Mouse (Mus musculus): Measurements from ENCODE around the gene Ctbs. TPM values are rescaled to one million over a fixed set of nuclear protein-coding genes. Genes with fewer than 3 reads are reported as not detected.

Gene Ctbs
- 5.0 and 5.7 TPM in 2 replicates for polyA plus RNA-seq (2015; fragmentation: Nextera tagmentation; extraction: Ambion mirVana)

DNA sequence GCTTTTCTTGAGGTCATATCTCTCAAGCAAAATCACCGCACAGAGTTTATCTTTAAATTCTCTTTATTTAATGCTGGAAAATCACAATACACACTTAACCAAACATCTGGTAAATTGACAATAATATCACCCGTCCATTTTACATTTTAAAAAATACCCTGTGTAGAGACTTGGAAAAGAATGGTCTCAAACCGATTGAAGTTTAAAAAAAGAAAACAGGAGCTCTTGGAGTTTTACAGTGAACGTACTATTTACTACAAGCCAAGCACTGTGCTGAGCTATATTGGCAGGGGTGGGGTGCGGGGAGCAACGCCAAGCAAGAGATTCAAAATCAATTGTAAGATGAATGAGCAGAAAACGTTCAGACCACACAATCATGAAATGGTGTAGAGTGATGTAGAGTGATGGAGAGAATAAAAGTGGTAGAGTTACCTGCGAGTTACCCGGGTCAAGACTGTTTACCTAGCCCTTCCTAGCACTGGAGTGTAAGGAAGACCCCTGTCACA is at the start of gene Ctbs:
Gene Ctbs (plus strand): TSS at position 51 of the 506 bp plus-strand sequence.
- peak within 1 kb of the TSS; percentile 79 for H3K4me2 ChIP-seq (ENCODE audit: low read length)
- peak within 1 kb of the TSS; percentile 84 for H3K27ac ChIP-seq (ENCODE audit: low read depth, low read length)
- no peaks in the 10 kb centered on the region for H3K9me3 ChIP-seq (ENCODE audit: control insufficient read depth, low read length)
- peak; percentile 55; the same call in 1 of the 2 replicates for ATAC-seq
- no peaks in the 10 kb centered on the region for H3K27me3 ChIP-seq (replicated peaks; ENCODE audit: control insufficient read depth, insufficient read depth, low read length)
- H3K4me1 ChIP-seq (ENCODE audit: control insufficient read depth, insufficient read depth, low read depth, low read length): peaks cover 2% of the 10 kb centered on the region; the same call in 1 of the 2 replicates
- H3K4me3 ChIP-seq (ENCODE audit: low read length): peak within 1 kb of the TSS; percentile 65
- H3K9ac ChIP-seq (ENCODE audit: low read depth, low read length): peak within 1 kb of the TSS; percentile 80
- H3K36me3 ChIP-seq (ENCODE audit: control insufficient read depth, insufficient read depth, low read length): peaks cover 2% of the 10 kb centered on the region; the same call in 1 of the 2 replicates
- WGBS: 45% methylated on average over 9 of the region's 9 CpGs

DNA sequence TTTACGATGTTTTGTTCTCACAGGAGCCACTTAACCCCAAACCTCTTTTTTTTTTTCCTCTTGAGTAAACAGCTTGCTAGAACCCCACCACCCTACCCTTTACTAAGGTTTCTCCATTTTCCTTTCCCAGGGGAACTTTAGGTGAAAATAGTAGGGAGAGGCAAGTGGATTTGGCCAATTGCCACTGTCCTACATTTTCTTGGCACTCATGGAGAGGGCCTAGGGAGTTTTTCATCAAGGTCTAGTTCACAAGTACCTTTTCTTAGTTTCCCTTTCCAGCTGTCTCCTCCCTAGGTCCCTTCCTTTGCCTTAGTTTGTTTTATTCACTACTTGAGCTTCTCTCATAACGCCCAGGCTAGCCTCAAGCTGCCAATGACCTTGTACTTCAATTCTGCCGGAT is 45.8 kb upstream of the Ctbs start:
- Histone ChIP-seq H3K4me1 (ENCODE audit: control insufficient read depth, insufficient read depth, low read depth, low read length) (peaks cover 24% of the 10 kb centered on the region), H3K4me3 (ENCODE audit: low read length) (peak overlapping the region; percentile 93), H3K36me3 (ENCODE audit: control insufficient read depth, insufficient read depth, low read length) (no peaks in the 10 kb centered on the region), H3K4me2 (ENCODE audit: low read length) (peak overlapping the region; percentile 86), H3K27ac (ENCODE audit: low read depth, low read length) (peak overlapping the region; percentile 81), H3K27me3 (replicated peaks; ENCODE audit: control insufficient read depth, insufficient read depth, low read length) (no peaks in the 10 kb centered on the region), H3K9me3 (ENCODE audit: control insufficient read depth, low read length) (no peaks in the 10 kb centered on the region), H3K9ac (ENCODE audit: low read depth, low read length) (peak overlapping the region; percentile 94)
- no peak for ATAC-seq
- 38% methylated on average over 3 of the region's 3 CpGs for WGBS

GRCm38 (mm10) chr3:146404311-146405201 is 45.0 kb upstream of the Ctbs start, which contains the start of gene Ssx2ip:
TSS of gene Ssx2ip (plus strand) at chr3:146404642.
- WGBS: under 1% methylated on average over 74 of the region's 100 CpGs
- Histone ChIP-seq H3K4me3 (ENCODE audit: low read length) (peak within 1 kb of the TSS; percentile 93), H3K27me3 (replicated peaks; ENCODE audit: control insufficient read depth, insufficient read depth, low read length) (no peaks in the 10 kb centered on the region), H3K27ac (ENCODE audit: low read depth, low read length) (peak within 1 kb of the TSS; percentile 89), H3K36me3 (ENCODE audit: control insufficient read depth, insufficient read depth, low read length) (no peaks in the 10 kb centered on the region), H3K9me3 (ENCODE audit: control insufficient read depth, low read length) (no peaks in the 10 kb centered on the region), H3K4me2 (ENCODE audit: low read length) (peak within 1 kb of the TSS; percentile 86), H3K9ac (ENCODE audit: low read depth, low read length) (peak within 1 kb of the TSS; percentile 94), H3K4me1 (ENCODE audit: control insufficient read depth, insufficient read depth, low read depth, low read length) (peaks cover 24% of the 10 kb centered on the region)
- peak; percentile 99 for ATAC-seq

GRCm38 (mm10) chr3:146405213-146406006 is 44.2 kb upstream of the Ctbs start:
- Histone ChIP-seq H3K4me1 (ENCODE audit: control insufficient read depth, insufficient read depth, low read depth, low read length) (peaks cover 24% of the 10 kb centered on the region), H3K27ac (ENCODE audit: low read depth, low read length) (peak overlapping the region; percentile 89), H3K36me3 (ENCODE audit: control insufficient read depth, insufficient read depth, low read length) (no peaks in the 10 kb centered on the region), H3K9ac (ENCODE audit: low read depth, low read length) (peak overlapping the region; percentile 94), H3K4me3 (ENCODE audit: low read length) (peak overlapping the region; percentile 93), H3K9me3 (ENCODE audit: control insufficient read depth, low read length) (no peaks in the 10 kb centered on the region), H3K4me2 (ENCODE audit: low read length) (peak overlapping the region; percentile 65), H3K27me3 (replicated peaks; ENCODE audit: control insufficient read depth, insufficient read depth, low read length) (no peaks in the 10 kb centered on the region)
- ATAC-seq: no peak
- 27% methylated on average over 18 of the region's 18 CpGs for WGBS

GRCm38 (mm10) chr3:146406007-146406341 is 43.6 kb upstream of the Ctbs start:
- Histone ChIP-seq H3K4me3 (ENCODE audit: low read length) (peak overlapping the region; percentile 93), H3K27ac (ENCODE audit: low read depth, low read length) (no peak overlapping the region), H3K36me3 (ENCODE audit: control insufficient read depth, insufficient read depth, low read length) (no peaks in the 10 kb centered on the region), H3K4me2 (ENCODE audit: low read length) (peak overlapping the region; percentile 65), H3K4me1 (ENCODE audit: control insufficient read depth, insufficient read depth, low read depth, low read length) (peaks cover 24% of the 10 kb centered on the region), H3K9me3 (ENCODE audit: control insufficient read depth, low read length) (no peaks in the 10 kb centered on the region), H3K9ac (ENCODE audit: low read depth, low read length) (peak overlapping the region; percentile 10; the same call in 1 of the 2 replicates), H3K27me3 (replicated peaks; ENCODE audit: control insufficient read depth, insufficient read depth, low read length) (no peaks in the 10 kb centered on the region)
- no peak for ATAC-seq
- WGBS: 59% methylated on average over 5 of the region's 5 CpGs

GRCm38 (mm10) chr3:146407086-146407721 is 42.4 kb upstream of the Ctbs start:
- H3K27ac ChIP-seq (ENCODE audit: low read depth, low read length): no peak overlapping the region
- no peak overlapping the region for H3K4me3 ChIP-seq (ENCODE audit: low read length)
- 83% methylated on average over 16 of the region's 16 CpGs for WGBS
- no peaks in the 10 kb centered on the region for H3K27me3 ChIP-seq (replicated peaks; ENCODE audit: control insufficient read depth, insufficient read depth, low read length)
- peak overlapping the region; percentile 28 for H3K4me2 ChIP-seq (ENCODE audit: low read length)
- H3K9me3 ChIP-seq (ENCODE audit: control insufficient read depth, low read length): no peaks in the 10 kb centered on the region
- H3K4me1 ChIP-seq (ENCODE audit: control insufficient read depth, insufficient read depth, low read depth, low read length): peaks cover 24% of the 10 kb centered on the region
- H3K9ac ChIP-seq (ENCODE audit: low read depth, low read length): peak overlapping the region; percentile 6; the same call in 1 of the 2 replicates
- no peak for ATAC-seq
- no peaks in the 10 kb centered on the region for H3K36me3 ChIP-seq (ENCODE audit: control insufficient read depth, insufficient read depth, low read length)

GRCm38 (mm10) chr3:146410114-146410513 is 39.5 kb upstream of the Ctbs start:
- H3K4me1 ChIP-seq (ENCODE audit: control insufficient read depth, insufficient read depth, low read depth, low read length): peaks cover 21% of the 10 kb centered on the region
- ATAC-seq: no peak
- 87% methylated on average over 7 of the region's 7 CpGs for WGBS
- H3K27ac ChIP-seq (ENCODE audit: low read depth, low read length): no peak overlapping the region
- no peaks in the 10 kb centered on the region for H3K36me3 ChIP-seq (ENCODE audit: control insufficient read depth, insufficient read depth, low read length)
- no peak overlapping the region for H3K4me3 ChIP-seq (ENCODE audit: low read length)
- no peak overlapping the region for H3K4me2 ChIP-seq (ENCODE audit: low read length)
- no peaks in the 10 kb centered on the region for H3K9me3 ChIP-seq (ENCODE audit: control insufficient read depth, low read length)
- H3K9ac ChIP-seq (ENCODE audit: low read depth, low read length): no peak overlapping the region
- H3K27me3 ChIP-seq (replicated peaks; ENCODE audit: control insufficient read depth, insufficient read depth, low read length): no peaks in the 10 kb centered on the region

DNA sequence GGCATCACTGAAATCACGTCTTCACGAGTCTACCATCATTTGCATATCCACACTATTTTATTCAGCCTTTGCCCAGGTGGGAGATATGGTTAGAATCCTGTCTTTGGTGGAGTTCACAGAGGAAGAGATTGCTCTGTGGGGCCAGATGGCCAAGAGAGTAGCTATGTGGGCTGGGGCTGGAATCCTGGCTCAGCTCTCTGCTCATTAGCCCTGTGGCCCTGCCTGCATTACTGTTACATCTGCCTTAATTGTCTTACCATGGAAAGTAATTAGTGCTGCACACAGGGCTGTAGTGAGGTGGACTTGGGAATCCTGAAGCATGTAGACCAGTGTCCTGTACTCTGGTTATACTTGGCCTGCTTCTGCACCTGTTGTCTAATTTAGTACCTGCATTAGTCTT is 37.6 kb upstream of the Ctbs start:
- H3K4me3 ChIP-seq (ENCODE audit: low read length): no peak overlapping the region
- 86% methylated on average over 2 of the region's 2 CpGs for WGBS
- no peak overlapping the region for H3K9ac ChIP-seq (ENCODE audit: low read depth, low read length)
- no peak overlapping the region for H3K4me2 ChIP-seq (ENCODE audit: low read length)
- 0 out of 2 replicates have a peak, but pooled peaks cover 2% of the 10 kb centered on the region for H3K36me3 ChIP-seq (ENCODE audit: control insufficient read depth, insufficient read depth, low read length)
- peak; percentile 52; the same call in 1 of the 2 replicates for ATAC-seq
- H3K27ac ChIP-seq (ENCODE audit: low read depth, low read length): no peak overlapping the region
- H3K27me3 ChIP-seq (replicated peaks; ENCODE audit: control insufficient read depth, insufficient read depth, low read length): no peaks in the 10 kb centered on the region
- peaks cover 7% of the 10 kb centered on the region for H3K4me1 ChIP-seq (ENCODE audit: control insufficient read depth, insufficient read depth, low read depth, low read length)
- no peaks in the 10 kb centered on the region for H3K9me3 ChIP-seq (ENCODE audit: control insufficient read depth, low read length)
